Mouse (Mus musculus): ENCODE data around the gene Aamdc. TPM values are rescaled to one million over a fixed set of nuclear protein-coding genes. Genes with fewer than 3 reads are reported as not detected.

Aamdc gene
- polyA plus RNA-seq, 1 experiment from 2014 or later: 51.5 TPM

DNA sequence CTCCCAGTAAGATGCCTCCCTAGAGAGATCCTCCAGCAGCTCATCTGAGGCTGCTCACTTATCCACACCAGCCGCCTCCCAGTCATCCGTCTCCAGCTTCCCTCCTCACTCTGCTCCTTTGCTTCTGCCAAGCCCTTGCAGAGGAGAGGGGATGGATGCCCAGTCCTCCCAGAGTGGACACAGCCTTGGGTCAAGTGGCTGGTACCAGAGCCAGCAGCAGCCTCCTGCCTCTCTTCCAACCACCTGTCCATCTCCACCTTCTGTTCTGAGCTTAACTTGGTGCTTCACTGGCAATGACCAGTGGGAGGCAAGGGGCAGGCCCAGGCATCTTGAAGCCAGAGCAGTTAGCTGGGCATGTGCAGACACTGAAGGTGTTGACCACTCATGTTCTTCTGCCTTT, 32.8 kb downstream of the Aamdc start:
- Histone ChIP-seq H3K27me3 (ENCODE audit: control insufficient read depth, insufficient read depth, low read length) (no peaks in the 10 kb centered on the region), H3K4me1 (replicated peaks; ENCODE audit: control insufficient read depth, insufficient read depth, low read length) (no peaks in the 10 kb centered on the region), H3K4me3 (replicated peaks; ENCODE audit: low read length) (no peak overlapping the region), H3K9me3 (ENCODE audit: control insufficient read depth, low read length) (no peaks in the 10 kb centered on the region), H3K4me2 (replicated peaks) (no peak overlapping the region), H3K27ac (no peak overlapping the region), H3K36me3 (replicated peaks; ENCODE audit: control insufficient read depth, insufficient read depth) (peaks cover 32% of the 10 kb centered on the region), H3K9ac (no peak overlapping the region)
- no peak for DNase-seq (ENCODE audit: low spot score)
- 92% methylated on average over 2 of the region's 2 CpGs for WGBS
- no peak for ATAC-seq (ENCODE audit: low FRiP score)

DNA sequence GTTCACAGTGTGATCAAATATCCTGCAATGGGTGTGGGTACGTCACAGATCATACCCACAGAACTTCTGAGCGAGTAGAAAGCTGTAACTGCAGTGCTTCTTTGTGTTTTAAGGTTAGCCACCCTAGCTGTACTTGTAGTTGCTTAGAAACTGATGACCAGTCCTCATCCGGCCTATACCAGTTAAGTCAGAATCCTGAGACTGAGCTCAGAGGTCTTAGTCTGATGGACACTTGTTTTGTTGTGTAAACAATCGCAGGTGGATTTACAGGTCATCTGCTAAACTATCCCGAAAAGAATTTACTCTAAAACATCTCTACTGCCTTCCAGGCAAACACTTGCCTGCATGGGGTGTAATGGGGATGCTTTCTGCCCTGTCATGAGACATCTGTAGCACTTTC, 42.7 kb downstream of the Aamdc start:
- ATAC-seq (ENCODE audit: low FRiP score) (no peak), DNase-seq (ENCODE audit: low spot score) (no peak)
- no peak overlapping the region for H3K4me3 ChIP-seq (replicated peaks; ENCODE audit: low read length)
- H3K4me1 ChIP-seq (replicated peaks; ENCODE audit: control insufficient read depth, insufficient read depth, low read length): no peaks in the 10 kb centered on the region
- H3K9ac ChIP-seq: no peak overlapping the region
- WGBS: 94% methylated on average over 5 of the region's 5 CpGs
- no peaks in the 10 kb centered on the region for H3K9me3 ChIP-seq (ENCODE audit: control insufficient read depth, low read length)
- peaks cover 96% of the 10 kb centered on the region for H3K36me3 ChIP-seq (replicated peaks; ENCODE audit: control insufficient read depth, insufficient read depth)
- H3K27ac ChIP-seq: no peak overlapping the region
- no peaks in the 10 kb centered on the region for H3K27me3 ChIP-seq (ENCODE audit: control insufficient read depth, insufficient read depth, low read length)
- H3K4me2 ChIP-seq (replicated peaks): no peak overlapping the region

DNA sequence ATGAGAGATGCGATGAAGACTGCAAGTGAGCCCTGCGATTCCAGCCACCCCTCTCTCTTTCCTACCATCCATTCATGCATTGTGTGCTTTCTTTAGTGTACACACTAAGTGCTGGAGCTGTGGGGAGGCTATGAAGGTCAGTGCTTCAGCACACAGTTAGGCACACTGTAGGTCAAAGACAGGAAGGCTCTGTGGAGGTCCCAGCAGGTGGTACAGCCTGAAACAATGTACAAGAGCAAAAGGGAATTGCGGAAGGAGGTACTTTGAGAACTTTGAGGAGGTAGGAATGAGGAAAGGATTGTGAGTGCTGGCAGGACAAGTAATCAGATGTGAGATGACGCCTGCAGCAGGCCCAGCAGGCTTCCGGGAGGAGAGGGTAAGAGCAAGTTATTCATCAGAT, 43.8 kb downstream of the Aamdc start:
- no peak for DNase-seq (ENCODE audit: low spot score)
- ATAC-seq (ENCODE audit: low FRiP score): no peak
- H3K27me3 ChIP-seq (ENCODE audit: control insufficient read depth, insufficient read depth, low read length): no peaks in the 10 kb centered on the region
- H3K4me1 ChIP-seq (replicated peaks; ENCODE audit: control insufficient read depth, insufficient read depth, low read length): no peaks in the 10 kb centered on the region
- no peak overlapping the region for H3K4me2 ChIP-seq (replicated peaks)
- no peak overlapping the region for H3K4me3 ChIP-seq (replicated peaks; ENCODE audit: low read length)
- H3K9ac ChIP-seq: no peak overlapping the region
- H3K27ac ChIP-seq: no peak overlapping the region
- H3K36me3 ChIP-seq (replicated peaks; ENCODE audit: control insufficient read depth, insufficient read depth): peaks cover 95% of the 10 kb centered on the region
- 89% methylated on average over 5 of the region's 5 CpGs for WGBS
- no peaks in the 10 kb centered on the region for H3K9me3 ChIP-seq (ENCODE audit: control insufficient read depth, low read length)

DNA sequence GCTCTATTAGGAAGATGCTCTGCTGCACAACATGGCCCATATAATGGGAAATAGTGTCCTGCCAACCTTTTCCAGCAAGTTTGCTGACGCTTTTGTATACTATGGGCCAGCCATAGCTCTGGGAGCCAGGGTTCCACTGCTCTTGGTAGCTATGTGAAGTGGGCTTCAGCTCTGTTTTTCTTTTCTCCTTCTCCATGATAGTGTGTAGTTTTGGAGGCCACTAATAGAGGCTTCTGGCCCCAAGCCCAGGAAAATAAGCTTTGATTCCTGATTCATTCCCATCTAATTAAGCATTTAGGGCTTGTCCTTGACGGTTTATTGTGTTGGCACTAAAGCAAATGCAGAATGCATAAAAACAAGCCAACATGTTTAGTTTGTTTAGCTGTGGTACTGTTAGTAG, 59.4 kb downstream of the Aamdc start:
- ATAC-seq (ENCODE audit: low FRiP score) (no peak), DNase-seq (ENCODE audit: low spot score) (no peak)
- 78% methylated on average over 2 of the region's 2 CpGs for WGBS
- Histone ChIP-seq H3K27me3 (ENCODE audit: control insufficient read depth, insufficient read depth, low read length) (no peaks in the 10 kb centered on the region), H3K4me2 (replicated peaks) (no peak overlapping the region), H3K9me3 (ENCODE audit: control insufficient read depth, low read length) (no peaks in the 10 kb centered on the region), H3K4me1 (replicated peaks; ENCODE audit: control insufficient read depth, insufficient read depth, low read length) (no peaks in the 10 kb centered on the region), H3K9ac (no peak overlapping the region), H3K36me3 (replicated peaks; ENCODE audit: control insufficient read depth, insufficient read depth) (peaks cover 84% of the 10 kb centered on the region), H3K4me3 (replicated peaks; ENCODE audit: low read length) (no peak overlapping the region), H3K27ac (no peak overlapping the region)

DNA sequence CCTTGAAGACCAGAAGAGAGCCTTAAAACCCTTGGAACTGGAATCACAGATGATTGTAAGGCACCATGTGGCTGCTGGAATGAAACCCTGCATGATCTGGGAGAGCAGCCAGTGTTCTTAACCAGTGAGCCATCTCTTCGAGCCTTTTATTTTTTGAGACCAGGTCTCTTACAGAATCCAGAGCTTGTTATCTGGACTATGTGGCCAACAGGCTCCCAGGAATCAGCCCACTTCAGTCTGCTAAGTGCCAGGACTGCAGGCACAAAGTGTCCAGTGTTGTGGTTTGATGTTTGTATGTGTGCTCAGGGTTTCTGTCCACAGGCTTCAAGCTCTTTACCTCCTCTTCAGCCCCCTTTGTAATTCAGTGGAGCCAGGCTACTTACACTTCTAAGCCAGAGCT, 64.5 kb downstream of the Aamdc start:
- ATAC-seq (ENCODE audit: low FRiP score): no peak
- H3K27me3 ChIP-seq (ENCODE audit: control insufficient read depth, insufficient read depth, low read length): no peaks in the 10 kb centered on the region
- H3K9ac ChIP-seq: no peak overlapping the region
- 88% methylated on average over 1 of the region's 1 CpGs for WGBS
- DNase-seq (ENCODE audit: low spot score): no peak
- H3K4me1 ChIP-seq (replicated peaks; ENCODE audit: control insufficient read depth, insufficient read depth, low read length): no peaks in the 10 kb centered on the region
- peaks cover 96% of the 10 kb centered on the region for H3K36me3 ChIP-seq (replicated peaks; ENCODE audit: control insufficient read depth, insufficient read depth)
- H3K4me2 ChIP-seq (replicated peaks): no peak overlapping the region
- no peak overlapping the region for H3K27ac ChIP-seq
- H3K4me3 ChIP-seq (replicated peaks; ENCODE audit: low read length): no peak overlapping the region
- no peaks in the 10 kb centered on the region for H3K9me3 ChIP-seq (ENCODE audit: control insufficient read depth, low read length)

DNA sequence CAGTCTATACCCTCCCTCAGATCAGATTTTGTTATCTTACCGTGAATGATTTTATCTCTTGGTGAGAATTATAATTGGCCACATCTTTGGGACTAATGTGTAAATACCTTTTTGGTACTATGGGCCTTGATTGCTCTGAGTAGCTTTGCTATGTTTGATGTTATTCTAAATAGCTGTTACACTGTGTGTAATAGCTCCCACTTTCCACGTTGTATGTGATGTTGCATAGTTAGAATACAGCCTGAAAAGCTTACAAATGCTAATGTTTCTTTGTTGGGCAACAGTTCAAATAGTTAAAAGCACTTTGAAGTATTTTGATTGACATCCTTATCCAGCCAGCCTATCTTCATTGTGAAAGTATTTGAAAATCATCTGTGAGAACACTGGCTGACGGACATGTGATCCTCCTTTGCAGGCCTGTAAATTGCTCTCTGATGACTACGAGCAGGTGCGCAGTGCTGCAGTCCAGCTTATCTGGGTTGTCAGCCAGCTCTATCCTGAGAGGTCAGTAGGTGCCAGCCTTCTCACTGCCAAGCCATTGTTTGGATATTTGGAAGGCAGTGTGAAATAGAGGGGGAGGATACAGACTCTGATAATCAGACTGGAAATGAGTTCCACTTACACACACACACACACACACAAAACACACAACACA, 78.6 kb downstream of the Aamdc start:
- H3K27me3 ChIP-seq (ENCODE audit: control insufficient read depth, insufficient read depth, low read length): no peaks in the 10 kb centered on the region
- 79% methylated on average over 5 of the region's 5 CpGs for WGBS
- no peak for ATAC-seq (ENCODE audit: low FRiP score)
- DNase-seq (ENCODE audit: low spot score): no peak
- H3K4me1 ChIP-seq (replicated peaks; ENCODE audit: control insufficient read depth, insufficient read depth, low read length): no peaks in the 10 kb centered on the region
- H3K4me3 ChIP-seq (replicated peaks; ENCODE audit: low read length): no peak overlapping the region
- no peak overlapping the region for H3K9ac ChIP-seq
- H3K36me3 ChIP-seq (replicated peaks; ENCODE audit: control insufficient read depth, insufficient read depth): peaks cover 51% of the 10 kb centered on the region
- no peaks in the 10 kb centered on the region for H3K9me3 ChIP-seq (ENCODE audit: control insufficient read depth, low read length)
- no peak overlapping the region for H3K4me2 ChIP-seq (replicated peaks)
- no peak overlapping the region for H3K27ac ChIP-seq

Other genes starting within 250 kb of the Aamdc start
- 3.8 and 4.1 TPM in 2 replicates for gene Usp35, start 247.5 kb downstream of the Aamdc start, polyA plus RNA-seq (2014; fragmentation: Nextera tagmentation; extraction: Ambion mirVana)
- gene Kctd21, start 247.2 kb downstream of the Aamdc start, polyA plus RNA-seq (2014; fragmentation: Nextera tagmentation; extraction: Ambion mirVana): 7.1 and 9.3 TPM in 2 replicates
- 10.4 and 11.1 TPM in 2 replicates for gene Alg8, start 207.9 kb downstream of the Aamdc start, polyA plus RNA-seq (2014; fragmentation: Nextera tagmentation; extraction: Ambion mirVana)
- gene Ndufc2, start 179.5 kb downstream of the Aamdc start, polyA plus RNA-seq (2014; fragmentation: Nextera tagmentation; extraction: Ambion mirVana): 499 and 550 TPM in 2 replicates
- 1.8 and 2.2 TPM in 2 replicates for gene Thrsp, start 161.8 kb downstream of the Aamdc start, polyA plus RNA-seq (2014; fragmentation: Nextera tagmentation; extraction: Ambion mirVana)
- 0.90 and 1.5 TPM in 2 replicates for gene Kctd14, start 128.2 kb downstream of the Aamdc start, polyA plus RNA-seq (2014; fragmentation: Nextera tagmentation; extraction: Ambion mirVana)
- gene Ints4, start 98.5 kb downstream of the Aamdc start, polyA plus RNA-seq (2014; fragmentation: Nextera tagmentation; extraction: Ambion mirVana): 42.8 and 50.3 TPM in 2 replicates
- 23.5 and 29.4 TPM in 2 replicates for gene Rsf1, start 392 bp upstream of the Aamdc start, polyA plus RNA-seq (2014; fragmentation: Nextera tagmentation; extraction: Ambion mirVana)
- 189 and 192 TPM in 2 replicates for gene Clns1a, start 117.1 kb upstream of the Aamdc start, polyA plus RNA-seq (2014; fragmentation: Nextera tagmentation; extraction: Ambion mirVana)
- gene Aqp11, start 158.8 kb upstream of the Aamdc start, polyA plus RNA-seq (2014; fragmentation: Nextera tagmentation; extraction: Ambion mirVana): 21.6 and 22.0 TPM in 2 replicates
- gene Pak1, start 209.0 kb upstream of the Aamdc start, polyA plus RNA-seq (2014; fragmentation: Nextera tagmentation; extraction: Ambion mirVana): 152 and 160 TPM in 2 replicates